Mouse (Mus musculus) kidney, postnatal 10 days (tissue): ENCODE data around the gene Wfdc15b.

Experiments
- DNase-seq: peaks from one replicate; pipeline ENCODE4 v3.0.0; 2021; ENCODE audit warnings: mixed read lengths

Wfdc15b gene

DNA sequence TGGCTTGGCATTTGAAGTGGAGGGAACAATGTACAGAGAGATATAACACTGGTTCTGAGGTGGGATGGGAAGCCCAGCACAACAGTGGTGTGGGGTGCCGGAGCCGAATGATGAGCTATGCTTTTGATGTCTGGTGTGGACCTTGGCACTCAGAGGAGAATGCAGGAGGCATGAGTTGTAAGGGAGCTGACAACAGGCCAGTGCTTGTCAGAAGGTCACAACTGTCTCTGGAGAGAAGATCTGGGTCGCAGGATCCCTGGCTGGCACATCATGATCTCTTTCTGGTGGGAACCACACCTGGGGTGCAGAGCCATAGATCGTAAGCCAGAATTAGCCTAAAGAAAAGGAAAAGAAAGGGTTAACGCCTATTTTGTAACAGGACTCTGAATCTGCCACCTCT is 43.6 kb downstream of the Wfdc15b start:
- DNase-seq: no peak

- no peak for DNase-seq
Observed at GRCm38 (mm10) chr2:164175850-164176249, 45.6 kb downstream of the Wfdc15b start.

GRCm38 (mm10) chr2:164174649-164175395 is 46.6 kb downstream of the Wfdc15b start:
- peak; percentile 36 for DNase-seq

GRCm38 (mm10) chr2:164173394-164173793 is 48.1 kb downstream of the Wfdc15b start:
- DNase-seq: no peak

- peak; percentile 43 for DNase-seq
Observed at GRCm38 (mm10) chr2:164170902-164171301, 50.6 kb downstream of the Wfdc15b start, which contains the start of gene Kcns1. Kcns1 (minus strand) TSS chr2:164171113.

- DNase-seq: no peak
Observed at GRCm38 (mm10) chr2:164170326-164170725, 51.1 kb downstream of the Wfdc15b start.

- peak; percentile 32 for DNase-seq
Observed at GRCm38 (mm10) chr2:164168571-164168946, 52.9 kb downstream of the Wfdc15b start.

DNA sequence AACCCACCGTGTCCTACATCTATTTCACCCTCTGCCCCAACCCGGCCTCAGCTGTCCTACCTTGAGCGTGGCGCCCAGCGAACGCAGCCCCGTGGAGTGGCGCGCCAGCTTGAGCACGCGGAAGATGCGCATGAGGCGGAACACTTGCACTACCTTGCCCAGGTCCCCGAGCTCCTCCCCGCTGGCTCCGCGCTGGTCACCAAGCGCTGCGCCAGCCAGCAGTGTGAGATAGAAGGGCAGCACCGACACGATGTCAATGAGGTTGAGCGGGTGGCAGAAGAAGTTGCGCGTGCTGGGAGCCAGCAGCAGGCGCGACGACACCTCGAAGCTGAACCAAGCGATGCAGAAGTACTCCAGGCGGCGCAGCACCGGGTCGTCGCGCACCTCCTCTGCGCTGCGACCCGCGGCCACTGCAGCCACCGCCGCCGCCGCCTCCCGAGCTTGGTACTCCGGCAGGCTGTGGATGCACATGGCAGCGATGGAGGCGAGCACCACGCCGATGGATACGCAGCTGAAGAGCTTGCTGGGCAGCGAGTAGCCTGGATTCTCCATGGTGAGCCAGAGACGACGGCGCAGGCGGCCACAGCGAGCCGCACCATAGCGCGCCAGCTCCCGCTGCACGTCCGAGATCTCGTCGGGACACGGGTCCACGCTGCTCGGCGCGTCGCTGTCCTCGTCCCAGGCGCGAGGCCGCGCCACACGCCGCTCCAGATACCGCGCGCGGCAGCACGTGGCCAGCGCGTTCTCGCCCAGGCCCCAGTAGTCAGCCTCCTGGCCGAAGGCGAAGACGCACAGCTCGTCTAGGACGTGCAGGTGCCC is 53.5 kb downstream of the Wfdc15b start:
- peak; percentile 18 for DNase-seq

DNA sequence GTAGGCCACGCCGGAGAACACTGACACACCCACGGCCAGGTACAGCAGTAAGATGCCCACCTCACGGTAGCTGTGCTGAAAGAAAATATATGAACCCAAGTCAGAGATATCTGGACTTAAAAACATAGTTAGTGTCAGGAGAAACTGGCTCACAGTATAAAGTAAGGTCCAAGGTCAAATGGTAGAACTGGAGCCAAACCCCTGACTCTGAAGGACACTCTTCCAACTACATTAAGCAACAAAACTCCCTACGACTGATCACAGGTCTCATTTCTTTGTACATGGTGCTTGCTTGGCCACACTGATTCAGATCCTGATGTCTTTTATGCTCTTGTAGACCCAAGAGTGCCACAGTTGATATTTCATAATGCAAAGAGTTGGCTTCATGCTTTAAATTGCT is 56.5 kb downstream of the Wfdc15b start:
- DNase-seq: no peak
